Mouse (Mus musculus) E14TG2a.4 (cell line): ENCODE data around the gene Mast3.

Source experiments
- CTCF ChIP-seq: conservative IDR thresholded peaks from 2 replicates; pipeline ENCODE4 v1.5.1; 2014; ENCODE audit warnings: low read length
- NANOG ChIP-seq: IDR thresholded peaks from 2 replicates; pipeline ENCODE4 v1.6.1; 2014; ENCODE audit warnings: borderline replicate concordance, low read length, mixed read lengths

- TF ChIP-seq CTCF (no peak), NANOG (no peak)
Measured at GRCm38 (mm10) chr8:70823802-70824201, 18.9 kb upstream of the Mast3 start.
